Mouse (Mus musculus) hindbrain, embryonic 15.5 days (tissue): ENCODE results near the gene Uba52. TPM values are rescaled to one million over a fixed set of nuclear protein-coding genes. Genes with fewer than 3 reads are reported as not detected.

ENCODE experiments used
- ATAC-seq: fragments of 200-750 bp; cut with Nextera tagmentation; 2 replicates; pipeline ENCODE4 v1.8.0; 2017; ENCODE audit warnings: low read depth, moderate number of reproducible peaks, moderate TSS enrichment; ENCODE audit not compliant: low FRiP score
- H3K27ac ChIP-seq: fragments of 300-500 bp; sonication (generic); replicated peaks from 2 replicates; pipeline ENCODE4 v1.5.1; 2015; ENCODE audit warnings: mild to moderate bottlenecking, inconsistent platforms
- H3K27me3 ChIP-seq: fragments of 300-500 bp; sonication (generic); 2 replicates; pipeline ENCODE4 v1.6.1; 2015; ENCODE audit warnings: control low read depth, inconsistent platforms
- H3K36me3 ChIP-seq: fragments of 300-500 bp; sonication (generic); 2 replicates; pipeline ENCODE4 v1.6.1; 2015; ENCODE audit warnings: control low read depth, inconsistent platforms
- H3K4me1 ChIP-seq: fragments of 300-500 bp; sonication (generic); replicated peaks from 2 replicates; pipeline ENCODE4 v1.6.1; 2015; ENCODE audit warnings: control low read depth, inconsistent platforms
- H3K4me2 ChIP-seq: fragments of 300-500 bp; sonication (generic); 2 replicates; pipeline ENCODE4 v1.6.1; 2015; ENCODE audit warnings: moderate library complexity, mild to moderate bottlenecking, inconsistent platforms
- H3K4me3 ChIP-seq: fragments of 300-500 bp; sonication (generic); 2 replicates; pipeline ENCODE4 v1.5.1; 2015; ENCODE audit warnings: mild to moderate bottlenecking, inconsistent platforms
- H3K9ac ChIP-seq: fragments of 300-500 bp; sonication (generic); 2 replicates; pipeline ENCODE4 v1.6.1; 2015; ENCODE audit warnings: inconsistent platforms
- H3K9me3 ChIP-seq: fragments of 300-500 bp; sonication (generic); 2 replicates; pipeline ENCODE4 v1.6.1; 2016; ENCODE audit warnings: control low read depth, inconsistent platforms
- WGBS: fragments of 180-500 bp; shearing (Covaris S2); methylation state at CpG from one replicate; pipeline ENCODE4 v1.1.7; 2015; 5-methylcytosine and 5-hydroxymethylcytosine counted together
- polyA plus RNA-seq: library from polyadenylated mRNA; unstranded; fragments of >200 nt; fragmentation: Nextera tagmentation; extraction: Ambion mirVana; gene quantifications from 2 replicates; pipeline ENCODE4 v1.2.1, GENCODE M21; 2015

Uba52 gene
- polyA plus RNA-seq, 1 experiment from 2014 or later, result 652 TPM

DNA sequence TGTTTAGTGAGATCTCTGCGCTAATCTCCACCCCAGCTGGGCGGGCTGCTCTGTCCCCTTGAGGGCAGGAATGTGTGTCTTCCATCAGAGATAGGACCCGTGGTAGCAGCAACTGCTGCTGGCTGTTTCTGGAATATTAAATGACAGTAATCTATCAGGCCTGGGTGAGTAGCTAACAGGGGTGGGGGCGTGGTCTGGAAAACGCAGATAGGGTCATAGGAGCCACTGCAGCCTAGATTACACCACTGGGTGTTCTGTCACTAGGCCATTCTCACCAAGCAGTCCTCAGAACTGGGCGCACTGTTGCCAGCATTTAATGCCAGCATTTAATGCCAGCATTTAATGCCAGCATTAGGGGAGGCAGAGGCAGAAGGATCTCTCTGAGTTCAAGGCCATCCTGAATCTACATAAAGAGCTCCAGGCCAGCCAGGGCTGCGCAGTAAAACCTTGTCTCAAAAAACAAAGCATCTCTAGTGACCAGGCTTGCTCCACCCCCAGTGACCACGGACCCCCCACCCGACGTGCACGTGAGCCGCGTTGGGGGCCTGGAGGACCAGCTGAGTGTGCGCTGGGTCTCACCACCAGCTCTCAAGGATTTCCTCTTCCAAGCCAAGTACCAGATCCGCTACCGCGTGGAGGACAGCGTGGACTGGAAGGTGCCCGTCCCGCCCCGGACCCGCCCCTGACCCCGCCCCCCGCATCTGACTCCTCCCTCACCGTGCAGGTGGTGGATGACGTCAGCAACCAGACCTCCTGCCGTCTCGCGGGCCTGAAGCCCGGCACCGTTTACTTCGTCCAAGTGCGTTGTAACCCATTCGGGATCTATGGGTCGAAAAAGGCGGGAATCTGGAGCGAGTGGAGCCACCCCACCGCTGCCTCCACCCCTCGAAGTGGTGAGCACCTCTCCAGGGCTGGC lies 10.0 kb downstream of the Uba52 start:
- Histone ChIP-seq H3K36me3 (no peaks in the 10 kb centered on the region), H3K4me1 (peaks cover 45% of the 10 kb centered on the region), H3K9me3 (no peaks in the 10 kb centered on the region), H3K27me3 (peaks cover 80% of the 10 kb centered on the region), H3K9ac (no peak overlapping the region), H3K4me2 (peak overlapping the region; percentile 39), H3K27ac (no peak overlapping the region), H3K4me3 (peak overlapping the region; percentile 21)
- ATAC-seq, result 0 out of 2 replicates have a peak, but pooled peaks have one; percentile 4
- WGBS, result 8% methylated on average over 38 of the region's 39 CpGs

DNA sequence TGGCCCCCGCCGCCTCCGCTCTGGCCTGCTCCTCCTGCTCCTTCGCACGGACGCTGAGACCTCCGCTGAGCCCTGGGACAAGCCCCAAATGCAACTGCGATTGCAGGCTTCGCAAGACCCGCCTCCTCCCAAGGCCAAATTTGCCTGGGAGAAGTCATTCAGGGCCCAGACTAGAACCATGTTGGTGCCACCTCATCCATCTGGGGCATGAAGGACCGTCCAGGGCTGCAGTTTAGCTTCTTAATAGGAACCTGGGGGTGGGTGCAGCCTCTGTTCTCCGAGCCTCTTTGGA lies 14.9 kb downstream of the Uba52 start:
- H3K9ac ChIP-seq, result no peak overlapping the region
- no peak overlapping the region for H3K4me3 ChIP-seq
- peak overlapping the region; percentile 14; the same call in 1 of the 2 replicates for H3K4me2 ChIP-seq
- no peaks in the 10 kb centered on the region for H3K9me3 ChIP-seq
- no peak for ATAC-seq
- no peak overlapping the region for H3K27ac ChIP-seq
- peaks cover 99% of the 10 kb centered on the region for H3K27me3 ChIP-seq
- H3K36me3 ChIP-seq, result no peaks in the 10 kb centered on the region
- 10% methylated on average over 12 of the region's 12 CpGs for WGBS
- H3K4me1 ChIP-seq, result peaks cover 40% of the 10 kb centered on the region

DNA sequence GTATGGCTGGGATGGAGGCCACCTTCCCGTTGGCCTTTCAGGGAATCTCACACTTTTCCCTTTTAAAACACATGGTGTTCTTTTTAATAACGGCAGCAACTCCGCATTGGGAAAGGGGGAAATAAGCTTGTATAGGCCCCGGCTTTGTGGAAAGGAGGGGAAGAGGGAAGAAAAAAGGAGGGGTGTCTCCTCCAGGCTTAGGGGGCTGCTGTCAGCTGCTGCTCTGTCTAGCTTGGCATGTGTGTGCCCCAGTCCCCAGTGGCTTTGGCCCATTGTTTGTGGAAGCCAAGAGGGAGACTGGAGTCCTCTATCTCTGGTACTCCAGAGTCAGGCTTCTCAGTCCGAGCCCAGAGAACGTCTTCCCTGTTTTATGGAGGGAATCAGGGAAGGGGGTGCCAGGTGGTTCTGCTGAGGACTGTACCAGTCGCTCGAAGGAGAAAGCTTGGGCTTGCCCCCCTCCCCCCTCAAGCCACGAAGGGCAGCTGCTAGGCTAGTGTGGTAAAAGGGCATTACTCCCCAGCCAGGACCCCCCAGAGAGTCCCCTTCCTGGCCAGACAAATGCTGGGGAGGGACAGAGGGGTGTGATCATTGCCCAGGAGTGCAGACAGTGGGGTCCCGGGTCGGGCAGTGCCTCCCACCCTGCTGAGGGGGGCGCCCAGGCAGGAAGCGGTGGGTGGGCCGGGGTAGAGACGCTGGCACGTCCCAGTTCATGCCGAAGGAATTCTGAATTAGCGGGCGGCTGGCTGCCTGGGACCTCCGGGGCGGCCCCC lies 15.4 kb downstream of the Uba52 start:
- WGBS, result 3% methylated on average over 19 of the region's 21 CpGs
- no peaks in the 10 kb centered on the region for H3K36me3 ChIP-seq
- no peaks in the 10 kb centered on the region for H3K9me3 ChIP-seq
- H3K9ac ChIP-seq, result no peak overlapping the region
- H3K4me2 ChIP-seq, result peak overlapping the region; percentile 14; the same call in 1 of the 2 replicates
- ATAC-seq, result no peak; the same call in 1 of the 2 replicates
- no peak overlapping the region for H3K27ac ChIP-seq
- peaks cover 99% of the 10 kb centered on the region for H3K27me3 ChIP-seq
- H3K4me3 ChIP-seq, result no peak overlapping the region
- H3K4me1 ChIP-seq, result peaks cover 42% of the 10 kb centered on the region

DNA sequence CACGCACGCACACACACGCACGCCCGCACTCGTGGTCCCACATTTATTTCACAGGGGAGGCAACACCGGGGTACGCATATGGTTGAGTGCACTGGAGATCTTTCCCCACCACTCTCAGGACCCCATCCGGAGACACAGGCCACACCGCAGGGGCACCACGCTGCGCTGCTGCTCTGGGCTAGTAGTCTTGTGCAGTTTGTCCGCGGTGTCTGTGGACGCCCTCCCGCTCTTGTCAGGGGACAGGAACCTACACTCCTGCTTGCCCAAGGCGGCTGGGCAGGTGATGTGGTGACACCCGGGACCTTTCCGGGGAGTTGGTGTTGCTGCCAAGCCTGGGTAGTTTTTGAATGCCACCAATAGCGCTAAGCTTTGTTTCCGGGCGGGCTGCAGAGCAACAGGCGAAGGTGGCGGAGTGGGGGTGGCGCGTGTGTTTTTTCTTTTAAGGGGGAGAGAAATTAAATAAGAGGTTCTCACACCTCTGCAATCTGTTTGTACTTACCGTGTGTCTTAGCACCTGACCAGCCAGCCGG lies 16.1 kb downstream of the Uba52 start:
- Histone ChIP-seq H3K4me1 (peaks cover 46% of the 10 kb centered on the region), H3K9ac (no peak overlapping the region), H3K4me2 (peak overlapping the region; percentile 76), H3K27ac (no peak overlapping the region), H3K4me3 (peak overlapping the region; percentile 37), H3K27me3 (peaks cover 98% of the 10 kb centered on the region), H3K9me3 (no peaks in the 10 kb centered on the region), H3K36me3 (no peaks in the 10 kb centered on the region)
- 2% methylated on average over 28 of the region's 28 CpGs for WGBS
- no peak for ATAC-seq

DNA sequence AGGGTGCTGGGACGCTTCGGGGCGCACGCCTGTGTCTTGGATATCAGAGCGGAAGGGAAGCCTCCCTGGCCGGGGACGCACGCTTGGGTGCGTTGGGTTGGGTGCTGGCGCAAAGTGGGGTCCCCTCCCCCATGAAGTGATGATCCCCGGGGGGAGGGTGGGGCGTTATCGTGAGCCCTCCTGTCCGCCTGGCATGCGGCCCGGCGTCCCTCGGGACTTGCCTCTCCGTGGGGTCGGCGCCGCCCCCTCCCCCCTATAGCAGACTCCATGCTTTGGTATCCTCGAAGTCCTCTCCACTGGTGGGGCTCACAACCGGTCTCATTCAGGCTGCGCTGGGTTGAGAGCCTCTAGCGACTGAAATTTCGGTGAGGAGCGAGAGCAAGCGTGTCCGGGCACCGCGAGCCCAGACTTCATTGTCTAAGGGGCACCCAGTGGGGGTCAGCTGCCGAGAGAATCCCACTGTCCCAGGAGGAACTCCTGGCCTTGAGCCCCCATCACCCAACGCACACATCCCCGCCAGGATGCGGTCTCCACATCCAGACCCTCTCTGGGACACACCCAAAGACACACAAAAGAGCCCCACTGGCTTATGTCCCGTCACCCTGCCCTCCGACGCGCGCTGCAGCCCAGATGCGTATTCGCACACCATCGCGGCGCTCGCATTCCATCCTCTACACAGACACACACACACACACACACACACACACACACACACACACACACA lies 16.7 kb downstream of the Uba52 start:
- WGBS, result 1% methylated on average over 38 of the region's 47 CpGs
- H3K27ac ChIP-seq, result no peak overlapping the region
- H3K4me3 ChIP-seq, result peak overlapping the region; percentile 37
- H3K4me1 ChIP-seq, result peaks cover 52% of the 10 kb centered on the region
- H3K36me3 ChIP-seq, result no peaks in the 10 kb centered on the region
- H3K9me3 ChIP-seq, result no peaks in the 10 kb centered on the region
- peaks cover 98% of the 10 kb centered on the region for H3K27me3 ChIP-seq
- no peak for ATAC-seq
- H3K9ac ChIP-seq, result no peak overlapping the region; the same call in 1 of the 2 replicates
- H3K4me2 ChIP-seq, result peak overlapping the region; percentile 76

DNA sequence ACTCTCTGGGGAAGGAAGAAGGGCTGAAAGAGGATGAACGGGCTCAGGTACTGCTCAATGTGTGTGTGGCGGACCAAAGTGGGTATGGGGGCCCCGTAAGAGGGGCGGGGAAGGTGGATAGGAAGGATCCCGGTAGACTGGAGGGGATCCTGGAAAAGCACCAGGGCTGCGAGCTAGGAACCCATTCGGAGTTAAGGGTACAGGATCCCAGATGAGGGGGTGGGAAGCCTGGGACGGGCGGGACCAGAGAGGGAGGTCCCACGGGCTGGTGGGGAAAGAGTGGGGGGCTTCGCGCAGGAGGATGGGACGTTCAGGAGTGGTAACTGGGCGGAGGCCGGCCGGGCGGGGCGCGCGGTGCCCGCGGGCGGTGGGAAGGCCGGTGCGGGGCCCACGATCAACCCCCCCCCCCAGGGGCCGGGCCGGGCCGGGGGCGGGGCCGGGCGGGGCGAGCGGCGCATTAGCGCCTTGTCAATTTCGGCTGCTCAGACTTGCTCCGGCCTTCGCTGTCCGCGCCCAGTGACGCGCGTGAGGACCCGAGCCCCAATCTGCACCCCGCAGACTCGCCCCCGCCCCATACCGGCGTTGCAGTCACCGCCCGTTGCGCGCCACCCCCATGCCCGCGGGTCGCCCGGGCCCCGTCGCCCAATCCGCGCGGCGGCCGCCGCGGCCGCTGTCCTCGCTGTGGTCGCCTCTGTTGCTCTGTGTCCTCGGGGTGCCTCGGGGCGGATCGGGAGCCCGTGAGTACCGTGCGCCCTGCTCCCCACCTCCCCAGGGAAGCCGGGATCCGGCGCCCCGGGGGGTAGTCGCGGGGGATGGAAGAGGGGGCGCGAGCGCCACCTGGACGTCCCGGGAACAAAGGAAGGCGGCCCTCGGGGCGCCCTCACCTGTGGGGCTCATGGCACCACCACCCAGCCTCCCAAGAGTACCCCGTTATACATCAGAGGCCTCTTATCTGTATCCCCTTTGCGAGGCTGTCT lies 17.6 kb downstream of the Uba52 start, which contains the start of gene Crlf1:
Gene Crlf1 (plus strand): TSS at position 495 of the 977 bp plus-strand sequence.
- no peak for ATAC-seq
- peaks cover 61% of the 10 kb centered on the region for H3K4me1 ChIP-seq
- peak within 1 kb of the TSS; percentile 76 for H3K4me2 ChIP-seq
- under 1% methylated on average over 48 of the region's 93 CpGs for WGBS
- peaks cover 98% of the 10 kb centered on the region for H3K27me3 ChIP-seq
- H3K4me3 ChIP-seq, result peak within 1 kb of the TSS; percentile 37
- no peaks in the 10 kb centered on the region for H3K9me3 ChIP-seq
- no peaks in the 10 kb centered on the region for H3K36me3 ChIP-seq
- peak within 1 kb of the TSS; percentile 14 for H3K9ac ChIP-seq
- H3K27ac ChIP-seq, result no peak within 1 kb of the TSS

DNA sequence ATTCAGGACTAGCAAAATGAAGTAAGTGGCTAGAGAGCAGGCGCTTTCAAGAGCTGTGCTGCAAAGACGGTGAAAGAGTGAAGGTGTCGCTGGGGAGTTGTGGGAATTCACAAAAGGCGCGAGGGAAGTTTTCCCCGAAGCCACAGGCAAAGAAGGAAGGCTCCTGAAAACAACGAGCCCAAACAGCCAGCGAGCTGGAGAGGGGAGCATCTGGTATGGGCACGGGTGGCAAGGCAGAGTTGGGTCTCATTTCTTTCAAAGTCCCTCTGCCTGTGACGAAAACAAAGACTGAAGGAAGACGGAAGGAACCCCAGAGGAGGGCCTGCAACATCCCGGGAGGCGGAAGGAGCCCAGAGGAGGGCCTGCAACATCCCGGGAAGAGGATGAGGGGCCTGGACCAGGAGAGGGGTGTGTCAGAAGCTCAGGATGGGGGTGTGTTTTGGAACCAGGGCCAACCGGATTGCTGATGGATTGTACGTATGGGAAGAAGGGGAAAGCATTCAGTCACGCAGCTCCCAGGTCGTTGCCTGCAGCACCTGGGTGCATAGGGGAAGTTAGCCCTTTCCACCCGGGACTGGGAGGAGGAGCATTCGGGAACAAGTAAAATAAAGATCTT lies 19.6 kb downstream of the Uba52 start:
- WGBS, result 2% methylated on average over 20 of the region's 20 CpGs

DNA sequence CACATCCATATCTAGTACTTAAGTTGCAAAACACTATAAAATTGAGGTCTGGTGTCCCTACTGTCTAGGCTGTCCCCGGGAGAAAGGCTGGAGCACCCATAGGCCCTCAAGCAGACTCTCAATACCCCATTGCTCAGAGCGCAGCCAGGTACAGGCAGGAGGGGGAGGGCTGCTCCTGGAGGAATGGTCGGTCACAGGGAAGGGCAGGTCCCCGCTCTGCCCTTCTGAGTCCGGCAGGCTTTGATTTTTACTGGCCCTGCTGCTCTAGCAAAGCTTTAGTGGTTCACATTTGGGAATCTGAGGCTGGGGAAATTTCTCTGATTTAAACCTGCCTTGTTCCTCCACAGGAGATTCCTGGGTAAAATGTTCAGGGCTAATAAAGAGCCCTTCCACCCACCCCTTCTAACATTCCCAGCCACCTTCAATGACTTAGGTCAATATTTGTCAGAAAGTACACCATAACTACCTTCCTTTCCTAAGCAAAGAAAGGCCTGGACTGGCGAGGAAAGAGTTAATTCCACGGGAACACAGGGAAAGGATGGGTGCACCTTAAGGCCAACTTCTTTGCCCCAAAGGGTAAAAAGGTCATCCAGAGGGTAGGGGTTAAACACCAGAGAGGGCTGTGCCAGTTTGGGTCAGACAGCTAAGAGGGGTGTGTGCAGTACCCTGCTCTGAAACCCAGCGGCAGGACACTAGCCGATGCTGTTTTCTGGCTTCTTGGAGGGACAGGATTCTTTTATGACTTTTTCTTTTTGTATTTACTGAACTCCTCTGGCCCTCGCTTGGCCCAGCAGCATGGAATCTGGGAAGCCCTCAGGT lies 20.3 kb downstream of the Uba52 start:
- Histone ChIP-seq H3K9me3 (no peaks in the 10 kb centered on the region), H3K4me2 (no peak overlapping the region), H3K27me3 (peaks cover 87% of the 10 kb centered on the region), H3K27ac (no peak overlapping the region), H3K36me3 (no peaks in the 10 kb centered on the region), H3K9ac (no peak overlapping the region), H3K4me1 (peaks cover 73% of the 10 kb centered on the region), H3K4me3 (0 out of 2 replicates have a peak overlapping the region, but pooled peaks have one; percentile 2)
- ATAC-seq, result no peak
- WGBS, result 8% methylated on average over 10 of the region's 10 CpGs

More for the DNA sequence above, 19.6 kb downstream of the Uba52 start:
- Histone ChIP-seq H3K36me3 (no peaks in the 10 kb centered on the region), H3K27ac (no peak overlapping the region), H3K9ac (no peak overlapping the region), H3K27me3 (peaks cover 87% of the 10 kb centered on the region), H3K4me1 (peaks cover 78% of the 10 kb centered on the region), H3K4me3 (0 out of 2 replicates have a peak overlapping the region, but pooled peaks have one; percentile 2), H3K9me3 (no peaks in the 10 kb centered on the region), H3K4me2 (no peak overlapping the region)
- no peak for ATAC-seq

DNA sequence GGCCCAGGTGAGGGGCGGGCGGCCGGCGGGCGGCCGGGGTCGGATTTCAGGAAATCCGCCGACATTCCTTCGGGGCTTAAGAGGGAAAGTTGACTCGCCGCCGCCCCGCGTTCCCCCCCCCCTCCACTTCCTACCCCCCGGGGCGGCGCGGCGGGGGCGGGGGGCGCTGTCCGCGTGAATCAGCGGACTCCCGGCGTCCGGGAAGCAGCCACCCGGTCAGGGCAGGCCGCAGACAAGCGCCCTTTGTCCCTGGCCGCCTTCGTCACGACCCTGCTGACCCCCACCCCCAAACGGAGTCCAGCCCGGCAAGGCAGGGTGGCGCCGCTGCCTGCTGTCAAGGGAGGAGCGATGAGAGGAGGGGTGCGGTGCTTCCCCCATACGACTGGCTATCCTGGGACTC lies 21.0 kb downstream of the Uba52 start:
- ATAC-seq, result no peak
- under 1% methylated on average over 37 of the region's 41 CpGs for WGBS
- Histone ChIP-seq H3K9ac (no peak overlapping the region), H3K27ac (no peak overlapping the region), H3K4me1 (peaks cover 67% of the 10 kb centered on the region), H3K4me2 (peak overlapping the region; percentile 37), H3K36me3 (peaks cover 3% of the 10 kb centered on the region; the same call in 1 of the 2 replicates), H3K9me3 (no peaks in the 10 kb centered on the region), H3K4me3 (peak overlapping the region; percentile 13; the same call in 1 of the 2 replicates), H3K27me3 (peaks cover 87% of the 10 kb centered on the region)
